Mouse (Mus musculus): ENCODE data around the gene Foxd2.

The Foxd2 gene

DNA sequence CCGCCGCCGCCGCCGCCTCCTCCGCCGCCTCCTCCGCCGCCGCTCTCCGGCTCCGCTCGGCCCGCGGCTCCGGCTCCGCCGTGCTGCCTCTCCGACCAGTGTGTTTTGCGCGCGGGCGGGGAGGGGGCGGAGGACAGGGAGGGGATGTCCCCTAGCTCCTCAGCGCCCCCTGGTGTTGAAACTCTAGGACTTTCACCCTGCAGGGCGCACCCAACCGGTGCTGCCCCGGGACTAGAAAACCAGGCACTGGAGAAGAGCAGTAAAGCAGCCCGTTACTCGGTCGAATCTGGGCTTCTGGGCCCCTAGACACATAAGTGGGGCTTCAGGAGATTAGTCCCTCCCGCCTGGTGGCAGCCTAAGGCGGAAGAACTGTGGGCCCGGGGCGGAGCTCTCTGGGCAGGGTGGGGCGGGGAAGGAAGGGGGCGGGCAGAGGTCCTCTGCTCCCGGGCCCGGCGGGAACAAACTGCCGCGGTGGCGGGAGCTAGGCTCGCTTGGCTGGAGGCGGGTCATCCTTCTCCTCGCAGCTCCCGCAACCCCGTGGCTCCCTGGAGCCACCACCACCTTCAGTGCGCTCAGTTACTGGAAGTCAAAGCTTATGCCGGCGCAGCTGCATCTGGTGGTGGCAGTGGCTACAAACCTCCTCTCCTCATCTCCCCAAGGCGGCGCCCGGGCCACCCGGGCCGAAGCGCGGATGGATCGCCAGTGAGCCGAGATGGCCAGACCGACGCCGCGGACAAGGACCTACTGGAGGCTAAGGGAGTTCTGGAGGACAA, at the start of gene Foxd2:
TSS of gene Foxd2 (minus strand) at position 45 of the 773 bp plus-strand sequence.
- in situ Hi-C loops (cut with MboI, MseI), result loop anchor here in 1 of 2 experiments (25.0 kb wide), 1 partner anchor 247 kb away; no protein-coding TSS in a partner anchor

DNA sequence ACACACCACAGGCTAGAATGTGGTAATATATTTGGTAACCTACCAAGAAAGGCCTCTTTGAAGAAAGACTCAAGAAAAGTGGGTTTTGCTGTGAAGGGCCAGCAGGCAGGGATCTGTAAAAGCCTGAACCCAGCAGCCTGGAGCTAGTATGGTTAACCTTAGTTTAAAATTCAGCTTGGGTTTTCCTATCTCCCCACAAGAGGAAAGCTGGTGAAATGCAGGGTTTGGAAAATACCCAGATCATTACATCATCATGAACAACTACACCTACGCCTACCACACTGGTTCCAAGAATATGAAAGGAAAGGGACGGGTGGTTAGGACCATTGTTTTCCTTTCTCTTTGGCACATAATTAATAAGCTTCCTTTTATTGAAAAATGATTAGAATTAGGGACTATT, 49.6 kb upstream of the Foxd2 start:
- in situ Hi-C loops (cut with MboI, MseI), result no loop called here

DNA sequence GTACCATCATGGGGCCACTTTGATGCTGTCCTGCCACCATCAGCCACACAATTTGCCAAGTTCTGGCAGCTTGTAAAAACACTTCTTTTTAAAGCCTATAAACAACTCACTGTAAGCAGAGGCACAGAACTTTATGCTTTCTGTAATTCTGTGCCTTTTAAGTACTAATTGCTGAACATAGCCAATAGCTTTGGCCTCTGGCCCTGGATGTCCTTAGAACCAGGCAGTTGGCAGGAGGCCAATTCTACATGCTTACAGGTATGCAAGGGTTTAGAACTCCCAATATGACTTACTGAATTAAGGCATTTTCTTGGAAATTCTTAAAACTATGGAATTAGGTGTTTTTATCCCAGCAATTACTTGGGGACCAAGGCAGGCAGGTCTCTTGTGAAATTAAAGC, 48.7 kb upstream of the Foxd2 start:
- in situ Hi-C loops (cut with MboI, MseI), result no loop called here

DNA sequence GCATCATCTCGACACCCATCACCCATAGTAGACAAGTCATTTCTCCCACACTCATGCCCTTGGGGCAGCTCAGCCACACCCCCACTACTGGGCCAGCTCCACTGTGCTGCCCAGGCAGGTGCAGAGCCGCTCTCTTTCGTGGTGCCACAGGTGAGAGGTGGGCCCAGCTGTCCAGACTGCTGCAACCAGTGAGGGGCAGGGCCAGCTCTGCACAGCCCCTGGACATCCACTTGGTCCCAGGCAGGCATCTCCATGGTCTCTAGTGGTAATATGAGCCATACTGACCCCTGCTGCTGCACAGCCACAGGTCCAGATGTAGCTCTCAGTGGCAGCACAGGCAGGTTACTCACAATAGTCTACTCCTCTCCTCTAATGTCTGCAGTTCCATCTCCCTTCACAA, 44.5 kb upstream of the Foxd2 start:
- in situ Hi-C loops (cut with MboI, MseI), result no loop called here

DNA sequence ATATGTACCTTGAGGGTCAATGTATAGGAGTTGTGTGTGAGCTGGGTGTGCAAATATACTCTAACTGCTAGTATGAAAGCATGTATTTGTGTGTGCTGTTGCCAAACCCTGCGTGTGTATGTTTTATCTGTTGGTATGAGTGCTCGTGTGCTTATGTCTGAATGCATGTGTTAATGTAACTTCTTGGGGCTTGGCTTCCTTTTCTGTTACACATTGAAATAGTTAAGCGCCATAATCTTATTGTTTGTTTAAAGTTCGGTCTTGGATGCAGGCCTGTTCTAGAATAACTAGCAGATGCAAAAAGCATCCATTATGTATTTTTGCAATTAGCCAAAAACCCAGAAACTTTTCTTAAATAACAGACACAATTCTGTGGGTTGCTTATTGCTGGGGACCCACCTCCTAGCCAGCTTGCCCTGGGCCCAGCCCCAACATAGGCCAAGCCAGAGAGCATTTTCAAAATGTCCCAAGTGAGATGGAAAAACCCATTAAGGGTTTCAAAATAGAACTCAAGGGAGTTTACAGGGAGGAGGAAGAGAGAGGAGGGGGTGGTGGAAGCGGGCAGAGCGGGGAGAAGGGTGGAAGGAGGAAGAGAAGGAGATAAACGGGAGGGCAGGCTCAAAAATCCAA, 39.3 kb upstream of the Foxd2 start:
- in situ Hi-C loops (cut with MboI, MseI), result loop anchor here (5.0 kb wide), 2 partner anchors 36 to 281 kb away; no protein-coding TSS in a partner anchor

DNA sequence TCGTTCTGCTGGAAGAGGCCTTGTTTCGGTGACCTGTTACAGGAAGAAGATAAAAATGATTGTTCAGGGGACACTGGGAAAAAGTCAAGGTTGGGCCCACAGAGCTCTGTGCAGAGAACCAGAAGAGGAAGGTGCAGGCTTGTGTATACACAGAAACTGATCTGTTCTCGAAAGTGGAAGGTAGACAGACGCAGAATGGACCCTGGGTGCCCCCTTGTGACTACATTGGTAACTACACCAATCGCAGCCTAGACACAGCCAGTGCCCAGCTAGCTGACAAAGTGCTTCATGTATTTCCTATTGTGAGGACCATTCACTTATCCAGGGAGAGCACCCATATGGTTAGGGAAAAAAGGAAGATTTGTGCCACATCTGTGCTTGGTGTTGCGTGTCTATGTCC, 38.7 kb upstream of the Foxd2 start:
- in situ Hi-C loops (cut with MboI, MseI), result loop anchor here (5.0 kb wide), 2 partner anchors 35 to 280 kb away; no protein-coding TSS in a partner anchor

DNA sequence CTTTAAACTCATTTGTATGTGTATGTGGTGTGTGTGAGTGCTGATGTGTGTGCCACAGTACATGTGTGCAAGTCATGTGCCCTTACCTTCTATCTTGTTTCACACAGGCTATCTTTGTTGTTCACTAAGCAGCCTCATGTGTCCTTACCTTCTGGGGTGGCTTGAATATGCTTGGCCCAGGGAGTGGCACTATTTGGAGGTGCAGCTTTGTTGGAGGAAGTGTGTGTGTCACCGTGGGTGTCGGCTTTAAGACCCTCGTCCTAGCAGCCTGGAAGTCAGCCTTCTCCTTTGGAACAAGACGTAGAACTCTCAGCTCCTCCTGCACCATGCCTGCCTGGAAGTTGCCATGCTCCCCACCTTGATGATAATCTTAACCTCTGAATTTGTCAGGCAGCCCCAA, 37.7 kb upstream of the Foxd2 start:
- in situ Hi-C loops (cut with MboI, MseI), result loop anchor here (5.0 kb wide), 2 partner anchors 34 to 279 kb away; no protein-coding TSS in a partner anchor

DNA sequence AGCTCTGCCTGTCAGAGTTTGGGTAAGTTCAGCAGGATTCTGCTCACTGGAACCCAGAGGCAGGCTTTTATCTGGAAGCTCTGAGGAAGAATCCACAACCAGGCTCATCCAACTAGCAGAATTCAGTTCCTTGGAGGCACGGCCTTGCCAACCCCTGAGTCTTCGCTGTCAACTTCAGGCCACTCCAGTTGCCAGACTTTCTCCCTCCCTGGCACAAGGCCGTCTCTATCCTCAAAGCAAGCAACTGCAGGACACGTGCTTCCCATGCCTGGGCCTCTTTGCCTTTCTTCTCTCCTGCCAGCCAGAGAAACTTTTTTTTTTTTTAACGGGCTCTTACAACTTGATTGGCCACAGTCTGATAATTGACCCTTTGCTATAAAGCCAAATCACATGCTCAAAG, 36.3 kb upstream of the Foxd2 start:
- in situ Hi-C loops (cut with MboI, MseI), result loop anchor here (5.0 kb wide), 2 partner anchors 33 to 278 kb away; no protein-coding TSS in a partner anchor

DNA sequence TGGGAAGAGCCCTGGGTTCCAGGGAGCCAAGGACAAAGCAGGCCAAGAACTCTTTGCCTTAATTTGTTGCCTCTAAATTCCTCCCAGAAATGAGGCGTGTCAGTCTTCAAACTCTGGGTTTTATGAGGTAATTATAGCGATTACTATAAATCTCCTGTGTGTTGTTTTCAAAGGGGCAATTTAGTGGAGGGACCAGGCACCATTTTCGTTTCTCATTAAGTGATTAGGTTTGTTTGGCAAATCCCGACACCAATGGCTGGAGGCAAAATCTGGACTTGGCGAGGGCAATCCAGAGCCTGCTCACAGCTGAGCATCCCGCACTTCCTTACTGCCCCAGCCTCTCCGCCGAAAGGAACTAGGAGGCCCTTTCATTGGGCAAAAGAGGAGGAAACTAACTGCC, 33.9 kb upstream of the Foxd2 start:
- in situ Hi-C loops (cut with MboI, MseI), result no loop called here

DNA sequence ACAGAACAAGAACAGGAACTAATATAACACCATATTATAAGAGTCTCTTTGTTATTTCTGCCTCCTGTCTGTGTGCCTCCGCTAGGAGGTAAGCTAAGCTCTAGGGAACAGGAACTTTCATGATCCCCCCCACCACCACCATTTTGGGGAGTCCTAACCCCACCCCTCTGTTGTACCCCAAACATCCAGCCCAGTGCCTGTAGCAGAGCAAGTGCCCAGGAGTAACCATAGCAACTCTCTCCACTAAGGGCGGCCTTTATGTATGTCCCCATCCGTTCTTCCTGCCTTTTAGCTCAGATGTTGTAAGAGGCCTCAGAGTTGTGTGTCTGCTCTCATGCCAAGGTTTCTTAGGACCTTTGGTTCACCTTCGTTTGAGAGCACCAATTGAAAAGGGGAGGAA, 33.4 kb upstream of the Foxd2 start:
- in situ Hi-C loops (cut with MboI, MseI), result no loop called here

DNA sequence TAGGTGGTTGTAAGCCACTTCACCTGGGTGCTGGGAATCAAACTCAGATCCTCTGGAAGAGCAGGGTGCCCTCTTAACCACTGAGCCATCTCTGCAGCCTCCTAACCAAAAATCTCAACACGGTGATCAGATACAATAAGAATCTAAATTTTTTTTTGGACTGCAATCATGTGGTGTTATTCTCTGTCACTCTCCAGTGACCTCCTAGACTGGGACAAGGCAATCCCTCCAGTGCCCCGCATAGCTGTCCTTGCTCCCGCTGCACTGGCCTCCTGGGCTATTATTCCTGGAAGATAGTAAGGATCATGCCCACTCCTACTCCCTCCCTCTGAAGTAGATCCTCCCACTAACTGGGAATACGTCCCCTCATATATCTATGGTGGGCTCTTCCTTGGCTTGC, 32.6 kb upstream of the Foxd2 start:
- in situ Hi-C loops (cut with MboI, MseI), result no loop called here

DNA sequence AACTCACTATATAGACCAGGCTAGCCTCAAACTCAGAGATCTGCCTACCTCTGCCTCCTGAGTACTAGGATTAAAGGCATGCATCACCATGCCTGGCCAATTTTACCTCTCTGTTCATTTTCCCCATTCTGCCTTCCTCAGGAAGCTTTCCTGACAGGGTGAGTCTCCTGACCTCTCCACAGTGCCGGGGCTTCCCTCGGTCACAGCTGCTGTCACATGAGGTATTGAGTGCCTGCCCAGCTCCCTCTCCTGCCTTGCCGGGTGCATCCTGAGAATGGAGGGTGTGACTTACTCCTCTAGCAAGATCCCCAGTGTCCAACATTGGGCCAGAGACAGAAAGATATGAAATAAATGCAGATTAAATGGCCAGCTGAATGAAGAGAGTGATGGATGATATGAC, 29.6 kb upstream of the Foxd2 start:
- in situ Hi-C loops (cut with MboI, MseI), result no loop called here

DNA sequence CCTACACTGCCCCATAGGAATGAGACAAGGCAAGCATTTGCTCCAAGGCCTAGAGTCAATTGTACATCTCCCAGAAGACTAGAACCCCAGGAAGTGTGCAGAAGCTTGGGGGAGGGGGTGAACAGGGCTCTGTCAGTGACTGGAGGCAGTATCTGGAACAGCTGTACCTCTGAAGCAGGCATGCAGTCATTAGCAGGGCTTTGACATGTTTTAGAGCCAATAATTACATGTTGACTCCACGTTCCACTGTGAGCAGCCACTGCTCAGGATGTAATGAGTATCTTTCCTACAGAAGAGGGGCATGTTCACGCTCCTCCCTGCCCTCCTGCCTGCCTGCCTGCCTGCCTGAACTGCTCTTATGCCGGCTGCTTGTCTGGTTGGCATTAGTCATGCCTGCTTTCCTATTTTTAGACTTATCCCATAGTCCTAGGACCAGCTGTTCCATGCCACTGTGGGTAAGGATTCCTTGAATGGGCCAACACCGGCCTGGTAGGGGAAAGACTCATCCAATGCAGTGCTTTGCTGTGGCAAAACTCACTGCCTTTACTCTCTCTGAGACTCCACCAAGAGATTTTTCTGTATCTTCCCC, 28.9 kb upstream of the Foxd2 start:
- in situ Hi-C loops (cut with MboI, MseI), result no loop called here

DNA sequence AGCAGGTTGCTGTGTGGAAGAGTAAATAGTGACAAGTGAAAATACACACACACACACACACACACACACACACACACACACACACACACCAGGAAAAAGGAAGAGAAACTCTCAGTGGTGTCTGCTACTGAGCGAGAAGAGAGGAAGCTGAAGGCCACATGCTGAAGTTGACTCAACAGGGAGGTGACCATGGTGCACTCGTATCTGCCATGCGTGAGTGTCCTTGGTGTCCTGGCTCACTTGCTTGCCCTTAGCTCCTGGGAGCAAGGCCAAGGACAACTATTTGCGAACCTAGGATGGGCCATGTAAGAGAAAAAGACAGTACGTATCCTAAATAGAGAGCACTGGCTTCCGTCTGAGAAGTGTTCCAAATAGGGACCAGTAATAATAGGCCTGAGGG, 25.5 kb upstream of the Foxd2 start:
- in situ Hi-C loops (cut with MboI, MseI), result no loop called here

DNA sequence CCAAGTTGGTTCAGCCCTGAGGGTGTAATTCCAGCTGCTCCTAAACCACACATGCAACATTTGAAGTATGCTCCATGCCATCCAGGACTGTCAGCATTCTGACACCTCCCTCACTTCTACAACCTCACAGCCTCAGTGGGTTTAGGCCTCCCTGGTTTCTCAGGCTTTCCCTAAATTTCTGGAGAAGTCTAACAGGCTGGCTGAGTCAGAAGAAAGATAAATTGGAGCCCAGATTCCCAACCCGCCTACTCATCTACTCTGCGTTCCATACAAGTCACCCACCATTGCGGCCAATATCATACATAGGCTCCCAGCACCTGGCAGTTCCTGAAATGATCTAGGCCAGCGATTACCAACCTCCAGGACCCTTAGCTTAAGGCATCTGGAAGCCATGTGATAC, 24.1 kb upstream of the Foxd2 start:
- in situ Hi-C loops (cut with MboI, MseI), result no loop called here

DNA sequence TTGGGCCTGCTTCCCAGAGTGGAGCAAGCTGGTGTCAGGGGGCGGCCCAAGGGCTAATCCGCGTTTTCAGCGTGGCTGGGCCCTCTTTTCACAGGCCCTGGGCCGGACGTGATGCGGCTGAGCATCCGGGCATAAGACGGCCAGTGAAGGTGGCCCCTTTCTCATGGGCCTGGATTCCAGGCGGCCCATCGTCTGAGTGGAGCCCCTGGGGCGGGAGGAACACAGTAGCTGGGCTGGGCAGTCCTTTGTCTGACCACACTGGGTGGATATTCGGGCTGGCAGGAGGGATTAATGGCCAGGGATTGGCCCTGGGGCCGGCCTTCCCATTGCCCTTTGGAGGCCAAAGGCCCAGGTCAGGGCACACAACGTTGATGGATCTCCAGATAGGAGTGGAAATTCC, 20.5 kb upstream of the Foxd2 start:
- in situ Hi-C loops (cut with MboI, MseI), result no loop called here

DNA sequence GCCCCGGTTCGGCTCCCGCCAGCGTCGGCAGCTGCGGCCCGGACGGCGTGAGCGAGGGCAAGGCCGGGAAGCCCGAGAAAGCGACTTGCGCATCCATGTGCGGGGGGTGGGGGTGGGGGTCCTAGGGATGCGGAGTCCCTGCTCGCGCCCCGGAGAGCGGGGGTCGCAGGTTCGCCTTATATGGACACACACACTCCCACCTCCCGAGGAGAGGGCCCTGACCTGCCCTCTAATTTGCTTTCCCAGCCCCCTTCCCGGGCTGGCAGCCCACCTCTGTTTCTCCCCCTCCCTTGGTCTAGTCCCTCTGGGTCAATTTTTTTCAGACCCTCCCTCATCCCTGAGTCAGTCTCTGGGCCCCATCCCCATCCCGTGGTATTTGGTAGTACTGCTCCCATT, 17.2 kb upstream of the Foxd2 start, which contains the start of gene Foxe3:
TSS of gene Foxe3 (minus strand) at position 97 of the 396 bp plus-strand sequence.
- in situ Hi-C loops (cut with MboI, MseI), result no loop called here

DNA sequence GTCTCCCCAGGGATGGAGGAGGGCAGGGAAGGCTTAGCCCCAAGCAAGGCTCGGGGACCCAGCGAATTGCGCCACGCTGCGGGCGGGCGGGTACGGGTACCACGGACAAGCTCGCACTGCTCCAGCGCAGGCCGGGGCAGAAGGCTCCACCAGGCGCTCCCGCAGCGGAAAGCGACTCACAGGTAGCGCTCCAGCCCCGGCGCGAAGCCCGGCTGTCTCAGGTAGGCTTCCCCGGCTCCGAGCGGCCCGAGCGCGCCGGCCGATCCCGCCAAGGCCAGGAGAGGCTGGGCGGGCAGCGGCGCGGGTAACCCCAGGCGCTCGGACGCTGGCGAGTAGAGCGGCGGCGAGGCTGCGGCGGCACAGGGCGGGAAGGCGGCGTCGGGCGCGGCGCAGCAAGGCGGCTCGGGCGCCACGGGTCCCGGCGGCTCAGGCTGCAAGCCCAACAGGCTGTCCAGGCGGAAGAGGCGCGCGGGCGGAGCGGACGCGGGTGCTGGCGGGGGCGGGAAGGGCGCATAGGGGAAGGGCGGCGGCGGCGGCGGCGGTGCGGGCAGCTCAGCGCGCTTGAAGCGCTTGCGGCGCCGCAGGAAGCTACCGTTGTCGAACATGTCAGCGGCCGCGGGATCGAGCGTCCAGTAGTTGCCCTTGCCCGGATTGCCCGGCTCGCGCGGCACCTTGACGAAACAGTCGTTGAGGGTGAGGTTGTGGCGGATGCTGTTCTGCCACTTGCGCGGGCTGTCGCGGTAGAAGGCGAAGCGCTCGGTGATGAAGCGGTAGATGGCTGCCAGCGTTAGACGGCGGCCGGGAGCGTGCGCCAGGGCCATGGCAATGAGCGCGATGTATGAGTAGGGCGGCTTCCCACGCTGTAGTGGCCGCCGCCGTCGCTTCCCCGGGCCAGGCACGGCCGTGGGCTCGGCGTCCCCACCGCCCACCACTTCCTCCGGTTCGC, 16.6 kb upstream of the Foxd2 start:
- in situ Hi-C loops (cut with MboI, MseI), result loop anchor here in 1 of 2 experiments (25.0 kb wide), 1 partner anchor 263 kb away; no protein-coding TSS in a partner anchor

DNA sequence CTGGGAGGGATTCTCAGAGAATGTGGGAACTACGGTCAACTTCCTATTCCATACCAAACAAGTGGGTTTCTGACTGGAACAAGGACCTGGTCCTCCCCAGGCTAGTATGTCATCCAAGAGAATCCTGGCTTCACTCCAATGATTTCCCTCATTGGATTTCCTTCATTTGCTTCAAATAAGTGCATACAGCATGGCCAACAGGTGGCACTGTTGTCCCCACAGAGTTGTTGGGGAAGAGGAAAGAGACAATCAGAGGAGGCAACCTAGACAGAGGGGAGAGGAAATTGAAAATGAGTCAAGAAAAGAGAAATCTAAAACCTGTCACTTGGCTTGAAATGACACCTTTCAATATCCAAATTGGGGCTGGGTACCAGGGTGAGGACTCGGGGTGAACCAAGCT, 8.4 kb upstream of the Foxd2 start:
- in situ Hi-C loops (cut with MboI, MseI), result loop anchor here in 1 of 2 experiments (25.0 kb wide), 1 partner anchor 255 kb away; no protein-coding TSS in a partner anchor

DNA sequence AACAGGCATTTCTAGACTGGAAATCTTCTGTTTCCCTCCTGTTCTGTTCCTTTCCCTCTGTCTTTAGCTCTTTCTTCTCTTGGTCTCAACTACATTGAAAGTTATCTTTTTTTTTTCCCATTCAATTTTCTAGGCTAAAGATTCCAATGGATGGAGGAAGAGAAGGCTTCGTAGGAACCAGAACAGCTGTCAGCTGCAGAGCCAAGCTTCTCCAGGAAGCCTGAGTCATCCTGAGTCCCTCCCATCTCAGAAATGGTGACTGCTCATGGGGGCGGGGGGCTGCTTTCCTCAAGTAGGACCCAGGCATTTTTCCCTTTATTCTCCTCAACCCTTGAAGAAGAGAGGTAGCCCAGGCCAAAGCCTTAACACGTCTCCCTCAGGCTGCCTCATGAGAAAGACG, 7.4 kb upstream of the Foxd2 start:
- in situ Hi-C loops (cut with MboI, MseI), result loop anchor here in 1 of 2 experiments (25.0 kb wide), 1 partner anchor 254 kb away; no protein-coding TSS in a partner anchor

DNA sequence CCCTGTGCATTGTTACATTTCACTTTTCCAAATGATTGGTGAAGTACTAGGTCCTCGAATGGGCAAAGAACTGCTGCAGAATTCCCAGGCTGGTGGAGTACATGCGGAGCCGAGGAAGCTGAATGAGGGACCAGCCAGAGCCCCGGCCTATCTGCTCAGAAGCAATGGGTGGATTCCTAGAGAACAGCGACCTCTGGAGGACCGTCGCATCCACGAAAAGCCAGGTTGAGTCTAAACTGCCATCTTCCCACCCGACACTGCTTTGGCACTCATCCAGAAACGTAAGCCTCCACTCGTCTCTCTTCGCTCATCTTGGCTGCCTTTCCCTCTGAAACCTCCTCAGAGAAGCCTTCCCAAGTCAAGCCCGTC, 4.9 kb upstream of the Foxd2 start:
- in situ Hi-C loops (cut with MboI, MseI), result loop anchor here in 1 of 2 experiments (5.0 to 25.0 kb wide), 2 partner anchors 34 to 251 kb away; no protein-coding TSS in a partner anchor
